Mouse (Mus musculus): Measurements from ENCODE around the gene Gm29797. TPM values are rescaled to one million over a fixed set of nuclear protein-coding genes. Genes with fewer than 3 reads are reported as not detected.

Gm29797 gene
- total and polyA plus RNA-seq, 3 experiments = 0.34 TPM; not detected in 2

DNA sequence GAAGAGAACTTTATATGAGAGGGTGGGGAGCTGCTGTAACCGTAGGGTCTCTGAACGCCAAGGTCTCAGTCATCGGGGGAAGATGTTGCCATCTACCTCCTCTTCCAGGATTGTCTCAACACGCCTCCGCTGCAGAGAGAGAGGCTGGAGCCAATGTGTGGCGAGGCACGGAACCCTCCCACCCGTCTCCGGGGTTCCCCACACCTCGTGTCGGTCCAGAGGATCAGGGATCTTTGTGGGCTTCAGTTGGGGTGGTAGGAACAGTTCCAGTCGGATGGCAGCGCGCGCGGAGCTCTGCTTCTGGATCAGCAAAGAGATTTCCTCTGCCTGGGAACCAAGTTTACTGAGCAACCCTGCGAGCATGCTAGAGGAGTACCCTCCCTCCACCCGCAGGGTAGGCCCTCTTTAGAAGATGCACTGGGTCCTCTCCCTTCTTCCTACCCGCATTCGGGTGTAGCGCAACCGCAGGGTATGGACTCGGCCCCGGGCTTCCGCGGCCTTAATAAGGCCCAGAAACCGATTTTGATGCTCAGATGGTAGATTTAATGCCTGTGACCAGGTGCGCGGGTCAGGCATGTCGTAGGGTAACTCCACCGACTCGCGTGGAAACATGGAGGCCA lies 40.1 kb downstream of the Gm29797 start:
- in situ Hi-C loops (cut with MboI; ENCODE audit: low pct_ligation_motif_present, low pct_unique_long_range_greater_than_20kb, low sequenced_read_pairs) (loop anchor here (10.0 kb wide), 2 partner anchors 82 to 292 kb away; no protein-coding TSS in a partner anchor), dilution Hi-C loops (cut with MboI; ENCODE audit: extremely low pct_ligation_motif_present, extremely low pct_unique_long_range_greater_than_20kb, low sequenced_read_pairs) (no loop called here)
- Histone ChIP-seq H3K4me2 (ENCODE audit: insufficient read depth, low read depth, poor library complexity, severe bottlenecking) (no peak overlapping the region), H3K27me3 (replicated peaks) (no peaks in the 10 kb centered on the region), H3K27ac (ENCODE audit: insufficient read depth, low read depth) (no peak overlapping the region), H3K79me2 (replicated peaks; ENCODE audit: control insufficient read depth, extremely low read depth, insufficient read depth, poor library complexity, severe bottlenecking) (peaks cover 12% of the 10 kb centered on the region), H3K4me3 (replicated peaks in 1 of 3; ENCODE audit: low read depth in 2 of 3, low read length in 2 of 3, poor library complexity in 1 of 3) (no peak overlapping the region), H3K36me3 (replicated peaks in 1 of 2; ENCODE audit: control insufficient read depth in 1 of 2, insufficient read depth in 1 of 2, low read length in 1 of 2) (peaks cover 0 to under 1% of the 10 kb centered on the region in 2 experiments), H3K9ac (ENCODE audit: insufficient read depth, low read depth) (no peak overlapping the region), H3K9me3 (replicated peaks; ENCODE audit: low read length) (no peaks in the 10 kb centered on the region), H3K4me1 (ENCODE audit: control insufficient read depth in 1 of 2, insufficient read depth in 2 of 2) (peaks cover 6 to 29% of the 10 kb centered on the region in 2 experiments)
- TF ChIP-seq JUND (conservative IDR thresholded peaks at IDR 0.05; ENCODE audit: low read depth, low read length) = no peak
- TF ChIP-seq KAT2A (IDR thresholded peaks at IDR 0.05; ENCODE audit: insufficient replicate concordance, low read length) = no peak
- TF ChIP-seq JUN (IDR thresholded peaks at IDR 0.05; ENCODE audit: insufficient read depth, low read depth, low read length) = no peak
- no peak for TF ChIP-seq ETS1 (conservative IDR thresholded peaks at IDR 0.05; ENCODE audit: low read depth, low read length)
- no peak for TF ChIP-seq USF2 (conservative IDR thresholded peaks at IDR 0.05; ENCODE audit: low read depth, low read length)
- DNase-seq (ENCODE audit: extremely low read depth) = no peak

DNA sequence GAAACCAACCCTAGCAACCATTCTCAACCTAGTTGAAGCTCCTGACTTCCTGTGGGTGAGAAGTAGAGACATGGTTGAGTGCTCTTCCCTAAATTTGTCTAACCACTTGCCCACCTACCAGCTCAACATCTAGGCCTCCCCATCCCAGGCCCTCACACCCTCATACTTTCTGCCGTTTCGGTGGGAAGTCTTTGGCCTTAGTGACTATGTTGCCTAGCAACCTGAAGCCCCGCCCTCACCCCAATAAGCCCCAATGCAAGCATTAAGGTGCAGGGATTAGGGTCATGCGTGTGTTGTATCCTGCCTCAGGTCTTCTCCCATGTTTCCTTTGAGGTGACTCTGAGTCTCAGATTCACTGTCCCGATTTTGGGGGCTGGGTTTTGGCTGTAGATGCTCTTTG lies 41.4 kb downstream of the Gm29797 start, which contains the start of gene Lkaaear1:
Gene Lkaaear1 (minus strand): TSS at position 202 of the 400 bp plus-strand sequence.
- no peaks in the 10 kb centered on the region for H3K79me2 ChIP-seq (replicated peaks; ENCODE audit: control insufficient read depth, extremely low read depth, insufficient read depth, poor library complexity, severe bottlenecking)
- H3K9me3 ChIP-seq (replicated peaks; ENCODE audit: low read length) = no peaks in the 10 kb centered on the region
- no peaks in the 10 kb centered on the region for H3K36me3 ChIP-seq (replicated peaks in 1 of 2; ENCODE audit: control insufficient read depth in 1 of 2, insufficient read depth in 1 of 2, low read length in 1 of 2)
- H3K4me2 ChIP-seq (ENCODE audit: insufficient read depth, low read depth, poor library complexity, severe bottlenecking) = no peak within 1 kb of the TSS
- H3K27ac ChIP-seq (ENCODE audit: insufficient read depth, low read depth) = no peak within 1 kb of the TSS
- no peaks in the 10 kb centered on the region for H3K27me3 ChIP-seq (replicated peaks)
- in situ Hi-C loops (cut with MboI; ENCODE audit: low pct_ligation_motif_present, low pct_unique_long_range_greater_than_20kb, low sequenced_read_pairs) = loop anchor here (10.0 kb wide), 2 partner anchors 83 to 293 kb away; no protein-coding TSS in a partner anchor
- H3K4me3 ChIP-seq (replicated peaks in 1 of 3; ENCODE audit: low read depth in 2 of 3, low read length in 2 of 3, poor library complexity in 1 of 3) = no peak within 1 kb of the TSS
- TF ChIP-seq UBTF (IDR thresholded peaks at IDR 0.05; ENCODE audit: low read depth, low read length) (no peak), ZC3H11A (IDR thresholded peaks at IDR 0.05; ENCODE audit: low read depth, low read length) (no peak), PAX5 (IDR thresholded peaks at IDR 0.05; ENCODE audit: low read length) (no peak), EP300 (IDR thresholded peaks at IDR 0.05; ENCODE audit: low read length) (no peak), IRF4 (IDR thresholded peaks at IDR 0.05; ENCODE audit: low read depth, low read length) (no peak), NRF1 (IDR thresholded peaks at IDR 0.05; ENCODE audit: low read depth, low read length) (no peak), MAX (IDR thresholded peaks at IDR 0.05; ENCODE audit: low read length) (no peak), CTCF (conservative IDR thresholded peaks at IDR 0.05 in 1 of 2, IDR thresholded peaks at IDR 0.05 in 1 of 2; ENCODE audit: low read depth in 2 of 2, low read length in 2 of 2) (no peak), HCFC1 (IDR thresholded peaks at IDR 0.05; ENCODE audit: low read depth, low read length) (no peak), USF1 (IDR thresholded peaks at IDR 0.05; ENCODE audit: low read depth, low read length) (no peak), ETS1 (conservative IDR thresholded peaks at IDR 0.05; ENCODE audit: low read depth, low read length) (no peak), CHD1 (IDR thresholded peaks at IDR 0.05; ENCODE audit: low read depth, low read length) (no peak), USF2 (conservative IDR thresholded peaks at IDR 0.05; ENCODE audit: low read depth, low read length) (no peak), JUN (IDR thresholded peaks at IDR 0.05; ENCODE audit: insufficient read depth, low read depth, low read length) (no peak), KAT2A (IDR thresholded peaks at IDR 0.05; ENCODE audit: insufficient replicate concordance, low read length) (no peak), CHD2 (IDR thresholded peaks at IDR 0.05; ENCODE audit: low read length) (no peak), RCOR1 (conservative IDR thresholded peaks at IDR 0.05; ENCODE audit: low read depth, low read length) (no peak), TBP (conservative IDR thresholded peaks at IDR 0.05; ENCODE audit: low read depth, low read length) (no peak), ZKSCAN1 (IDR thresholded peaks at IDR 0.05; ENCODE audit: borderline replicate concordance, low read depth, low read length) (no peak)
- DNase-seq (ENCODE audit: extremely low read depth) = no peak
- no peak within 1 kb of the TSS for H3K9ac ChIP-seq (ENCODE audit: insufficient read depth, low read depth)
- H3K4me1 ChIP-seq (ENCODE audit: control insufficient read depth in 1 of 2, insufficient read depth in 2 of 2) = peaks cover 3 to 20% of the 10 kb centered on the region in 2 experiments
- dilution Hi-C loops (cut with MboI; ENCODE audit: extremely low pct_ligation_motif_present, extremely low pct_unique_long_range_greater_than_20kb, low sequenced_read_pairs) = no loop called here
